Mouse (Mus musculus) c-Kit-positive CD71-negative TER-119-negative erythroid progenitor cells, embryonic 14.5 days (primary cell): ENCODE results near the gene Alkbh6.

Source experiments
- DNase-seq: peaks from one replicate; pipeline ENCODE4 v3.0.0-alpha.2; 2013; ENCODE audit warnings: low read depth

The Alkbh6 gene

GRCm38 (mm10) chr7:30295103-30295502, 13.4 kb upstream of the Alkbh6 start:
- DNase-seq = no peak

GRCm38 (mm10) chr7:30296816-30297215, 11.7 kb upstream of the Alkbh6 start:
- DNase-seq = no peak

- DNase-seq = no peak
Measured at GRCm38 (mm10) chr7:30297266-30297665, 11.3 kb upstream of the Alkbh6 start.

- DNase-seq = no peak
Measured at GRCm38 (mm10) chr7:30300914-30301313, 7.6 kb upstream of the Alkbh6 start.

DNA sequence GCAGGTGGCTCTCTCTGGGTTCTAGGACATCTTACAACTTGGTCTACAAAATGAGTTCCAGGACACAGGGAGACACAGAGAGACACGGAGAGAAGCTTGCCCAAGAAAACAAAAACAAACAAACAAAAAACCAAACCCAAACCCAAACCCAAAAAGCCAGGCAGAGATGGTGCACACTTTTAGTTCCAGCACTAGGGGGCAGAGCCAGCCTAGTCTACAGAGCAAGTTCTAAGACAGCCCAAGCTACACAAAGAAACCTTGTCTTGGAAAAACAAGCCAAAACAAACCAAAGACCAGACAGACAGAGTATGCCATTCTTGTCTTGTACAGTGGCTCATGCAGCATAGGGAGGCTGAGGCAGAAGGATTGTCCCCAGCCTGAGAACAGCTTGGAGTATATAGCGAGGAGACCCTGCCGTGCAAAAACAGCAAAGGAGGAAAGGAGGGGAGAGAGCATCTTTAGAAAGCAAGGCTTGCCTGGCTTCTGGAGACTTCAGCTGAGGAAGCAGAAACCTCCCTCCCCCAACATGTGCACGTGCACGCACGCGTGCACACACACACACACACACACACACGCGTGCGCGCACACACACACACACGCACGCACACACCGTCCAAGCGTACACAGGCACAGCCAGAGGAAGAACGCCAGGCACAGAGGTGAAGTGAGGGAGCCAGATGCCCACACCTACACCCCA, 2.3 kb upstream of the Alkbh6 start:
- DNase-seq = no peak

GRCm38 (mm10) chr7:30309395-30310129, 1.0 kb downstream of the Alkbh6 start:
- DNase-seq = no peak

DNA sequence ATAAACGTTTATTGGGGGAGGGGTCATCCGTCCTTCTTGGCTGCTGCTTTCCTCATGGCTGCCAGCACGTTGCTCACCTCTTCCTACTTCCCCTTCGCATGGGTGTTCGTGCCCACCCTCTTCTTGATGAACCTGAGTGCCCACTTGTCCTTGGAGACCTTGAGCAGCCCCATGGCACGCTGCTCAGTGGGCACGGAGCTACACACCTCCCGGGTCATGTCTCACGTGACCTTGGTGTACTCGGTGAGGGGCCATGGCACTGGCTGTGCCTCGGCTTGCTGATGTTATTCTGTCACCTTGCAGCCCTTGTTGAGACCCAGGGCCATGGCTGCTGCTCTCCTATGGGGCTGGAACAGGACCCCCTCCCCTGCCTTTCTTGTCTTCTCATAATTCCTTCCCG, 1.6 kb downstream of the Alkbh6 start:
- DNase-seq = no peak

GRCm38 (mm10) chr7:30313666-30314320, 5.3 kb downstream of the Alkbh6 start:
- no peak for DNase-seq

- DNase-seq = no peak
Measured at GRCm38 (mm10) chr7:30314721-30315155, 6.2 kb downstream of the Alkbh6 start, which contains the start of gene Syne4. TSS of gene Syne4 (plus strand) at chr7:30314807.

GRCm38 (mm10) chr7:30315559-30316529, 7.3 kb downstream of the Alkbh6 start:
- no peak for DNase-seq

- no peak for DNase-seq
Measured at GRCm38 (mm10) chr7:30318142-30318541, 9.6 kb downstream of the Alkbh6 start.

DNA sequence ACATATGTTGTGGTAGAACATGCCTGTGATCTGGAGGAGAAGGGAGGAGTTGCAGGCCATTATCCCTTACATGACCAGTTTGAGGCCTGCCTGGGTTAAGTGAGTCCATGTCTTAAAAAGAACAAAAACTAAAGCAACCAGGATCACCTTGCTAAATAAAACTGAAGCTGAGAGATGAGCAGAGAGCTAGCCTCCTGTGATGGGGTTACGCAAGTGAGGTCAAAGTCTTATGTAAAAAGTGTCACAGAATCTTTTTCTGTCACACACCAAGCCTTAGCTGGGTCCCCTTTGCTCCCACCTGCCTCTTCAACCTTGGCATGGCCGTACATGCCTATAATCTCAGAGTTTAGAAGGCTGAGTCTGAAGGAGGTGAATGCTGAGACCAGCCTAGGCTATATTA, 12.4 kb downstream of the Alkbh6 start:
- DNase-seq = no peak

DNA sequence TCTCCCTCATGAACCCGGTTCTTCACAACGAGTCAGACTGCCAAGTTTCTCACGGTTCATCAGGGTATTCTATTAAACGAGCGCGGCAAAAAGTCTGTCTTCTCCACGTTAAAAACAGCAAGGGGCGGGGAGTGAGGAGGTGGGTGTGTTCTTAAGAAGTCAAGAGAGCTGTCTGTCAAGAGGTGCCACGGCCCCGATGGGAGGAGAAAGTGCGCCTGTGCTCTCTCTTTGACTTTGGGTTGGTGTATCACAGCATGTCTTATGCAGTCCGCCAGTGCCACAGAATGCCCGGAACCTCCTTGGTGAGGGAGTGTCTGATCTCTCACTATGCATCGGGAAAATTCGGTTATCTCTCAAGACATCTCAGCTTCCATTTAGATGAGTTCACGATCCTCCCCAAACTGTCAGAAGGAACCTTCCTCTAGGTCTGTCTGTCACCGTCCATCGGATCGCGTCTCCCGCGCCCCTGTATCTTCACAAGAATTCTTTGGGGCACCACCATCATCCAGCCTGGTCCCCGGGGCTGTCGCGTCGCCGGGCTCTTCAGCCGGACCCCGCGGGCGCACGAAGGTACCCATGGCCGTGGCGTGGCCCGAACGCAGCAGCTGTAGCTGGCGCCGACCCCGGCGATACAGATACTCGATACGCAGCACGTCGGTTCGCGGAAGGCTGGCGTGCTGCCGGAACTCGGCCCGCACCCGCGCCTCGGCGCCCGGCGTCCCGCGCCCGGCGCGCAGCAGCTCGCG, 13.2 kb downstream of the Alkbh6 start, which contains the start of gene E130208F15Rik:
E130208F15Rik (plus strand) TSS at position 202 of the 746 bp plus-strand sequence.
- DNase-seq = peak; percentile 80

- DNase-seq = peak; percentile 87
Measured at GRCm38 (mm10) chr7:30322285-30322667, 13.8 kb downstream of the Alkbh6 start.

GRCm38 (mm10) chr7:30322865-30323264, 14.3 kb downstream of the Alkbh6 start:
- DNase-seq = no peak

- DNase-seq = no peak
Measured at GRCm38 (mm10) chr7:30323795-30324194, 15.3 kb downstream of the Alkbh6 start, which contains the start of gene Sdhaf1. TSS of gene Sdhaf1 (minus strand) at chr7:30323895.

- no peak for DNase-seq
Measured at GRCm38 (mm10) chr7:30324300-30324944, 15.9 kb downstream of the Alkbh6 start.

DNA sequence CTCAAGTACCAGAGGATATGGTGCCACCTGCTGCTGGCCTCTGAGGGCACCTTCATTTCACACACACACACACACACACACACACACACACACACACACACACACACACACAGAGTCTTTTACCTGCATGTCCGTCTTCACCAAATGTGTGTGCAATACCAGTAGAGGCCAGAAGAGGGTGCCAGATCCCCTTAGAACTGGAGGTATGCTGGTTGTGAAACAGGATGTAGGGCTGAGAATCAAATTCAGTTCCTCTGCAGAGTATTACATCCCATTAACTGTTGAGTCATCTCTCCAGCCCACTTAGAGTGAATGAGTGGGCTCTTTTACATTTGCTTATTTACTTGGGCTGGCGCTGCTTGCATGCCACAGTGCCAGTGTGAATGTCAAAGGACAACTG, 16.8 kb downstream of the Alkbh6 start:
- peak; percentile 83 for DNase-seq

GRCm38 (mm10) chr7:30326427-30326826, 17.9 kb downstream of the Alkbh6 start:
- DNase-seq = no peak

- no peak for DNase-seq
Measured at GRCm38 (mm10) chr7:30327140-30327539, 18.6 kb downstream of the Alkbh6 start.
